Mouse (Mus musculus): Measurements from ENCODE around the gene Opcml.

GRCm38 (mm10) chr9:28548189-28548588 is 757.6 kb downstream of the Opcml start:
- TF ChIP-seq CTCF (IDR thresholded peaks at IDR 0.05; ENCODE audit: borderline replicate concordance, insufficient read depth, low read length) (no peak), POLR2A (IDR thresholded peaks at IDR 0.05; ENCODE audit: low read depth, low read length) (no peak)

Measured in embryonic fibroblast, embryonic 13.5 days (primary cell).